Mouse (Mus musculus): Measurements from ENCODE around the gene Cyp3a59.
"Not testable (repeated sequence)": the region's sequence is repeated elsewhere in the genome, so short reads cannot be mapped to it uniquely, and the experiment has no call there.

The Cyp3a59 gene

GRCm38 (mm10) chr5:146078945-146079344 lies at the start of gene Cyp3a59:
Cyp3a59 (plus strand) TSS chr5:146079257.
- not testable (repeated sequence) for DNase-seq

GRCm38 (mm10) chr5:146070099-146070498 lies 9.0 kb upstream of the Cyp3a59 start:
- DNase-seq = no peak

- DNase-seq = no peak
Measured at GRCm38 (mm10) chr5:146147903-146148302, 68.8 kb downstream of the Cyp3a59 start.

GRCm38 (mm10) chr5:146150454-146150853 lies 71.4 kb downstream of the Cyp3a59 start:
- DNase-seq = no peak

GRCm38 (mm10) chr5:146158326-146158725 lies 79.3 kb downstream of the Cyp3a59 start:
- not testable (repeated sequence) for DNase-seq

- not testable (repeated sequence) for DNase-seq
Measured at GRCm38 (mm10) chr5:146160439-146160838, 81.4 kb downstream of the Cyp3a59 start, which contains the start of gene Gm5565. Gm5565 (minus strand) TSS chr5:146160539.
